9 mouse cellular contexts compared by ENCODE assay signal in the genomic region with DNA sequence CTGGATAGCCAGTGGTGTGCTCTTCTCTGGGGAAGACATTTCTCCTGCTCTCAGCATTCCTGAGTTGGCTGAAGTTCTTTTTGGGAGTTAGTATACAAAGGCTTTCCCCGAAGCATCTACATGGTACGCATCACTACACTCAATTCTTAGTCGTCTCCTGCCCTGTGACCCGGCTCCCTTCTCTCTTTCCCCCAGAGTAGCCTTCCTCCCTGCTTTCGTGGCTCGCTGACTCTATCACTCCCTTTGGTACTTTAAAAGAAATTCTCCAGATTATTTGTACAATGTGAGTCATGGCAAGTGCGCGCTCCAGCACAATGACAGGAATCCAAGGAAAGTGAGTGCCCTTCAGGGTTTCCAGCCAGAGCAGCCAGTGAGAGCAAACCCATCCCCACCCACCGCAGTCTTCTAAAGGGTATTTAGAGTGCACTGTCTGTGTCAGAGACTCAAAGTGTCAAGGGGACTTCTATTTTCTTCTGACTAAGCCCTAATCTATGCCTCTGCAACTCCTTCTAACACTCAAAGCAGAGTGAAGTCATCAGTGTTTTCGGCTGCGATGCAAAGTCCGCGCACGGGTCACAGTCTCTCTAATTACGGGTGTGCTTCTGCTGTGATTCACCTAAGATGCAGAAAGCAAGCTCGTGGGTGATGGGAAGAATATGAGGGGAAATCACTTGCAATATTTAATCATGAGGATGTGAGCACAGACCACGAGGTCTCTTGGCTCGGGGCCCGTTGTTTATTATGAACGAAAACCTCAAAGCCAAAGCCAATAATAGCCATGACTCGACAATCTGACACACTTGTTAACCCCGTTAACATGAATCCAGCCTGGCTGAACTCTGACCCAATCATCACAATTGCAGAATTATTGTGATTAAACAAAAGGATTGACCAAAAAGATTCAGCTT.
A peak's percentile ranks its signal among the peaks of the same experiment; 100 is the strongest.
DNase-seq lines count a peak whose midpoint lies in the region; ATAC-seq lines count a peak whose summit lies in the region.
"Had no signal": no experiment of that assay in that cellular context is flagged by ENCODE, and none has a peak within 500 bp of the region (broad histone marks: within the 10 kb centered on the region; RNA-seq: fewer than 3 reads in every experiment).

No protein-coding gene starts in this region.

- 0 out of 2 replicates have a peak overlapping the region, but pooled peaks have one; percentile 14 for H3K4me3 ChIP-seq in hindbrain, embryonic 10.5 days
- H3K4me3 ChIP-seq in macrophage (ENCODE audit: inconsistent target) = no peak overlapping the region

- H3K79me2 ChIP-seq in macrophage (ENCODE audit: inconsistent target) = no peaks in the 10 kb centered on the region

- peak overlapping the region; percentile 69; the same call in 1 of the 2 replicates for H3K27ac ChIP-seq in hindbrain, embryonic 10.5 days
- peak overlapping the region; percentile 48 for H3K27ac ChIP-seq in macrophage

- H3K36me3 ChIP-seq in hindbrain, embryonic 10.5 days = peaks cover 14% of the 10 kb centered on the region
- peaks cover 11% of the 10 kb centered on the region; the same call in 1 of the 2 replicates for H3K36me3 ChIP-seq in macrophage (ENCODE audit: inconsistent target)

- H3K27me3 ChIP-seq in hindbrain, embryonic 10.5 days (ENCODE audit: insufficient read depth, poor library complexity, severe bottlenecking) = no peaks in the 10 kb centered on the region
- H3K27me3 ChIP-seq: CH12.LX had no signal

- H3K9me3 ChIP-seq in hindbrain, embryonic 10.5 days = 0 out of 2 replicates have a peak, but pooled peaks cover 5% of the 10 kb centered on the region

- peaks cover 36% of the 10 kb centered on the region for H3K4me1 ChIP-seq in hindbrain, embryonic 10.5 days (replicated peaks)

- no peak for ATAC-seq in monocyte, adult 5-6 weeks (replicated peaks; ENCODE audit: insufficient number of reproducible peaks, low FRiP score, low TSS enrichment, poor library complexity, severe bottlenecking)

- DNase-seq in embryo, embryonic 10 days (ENCODE audit: low spot score) = peak; percentile 46
- no peak for DNase-seq in embryo, embryonic 9.5 days (ENCODE audit: extremely low spot score)
- peak; percentile 97 for DNase-seq in Muller cell, postnatal 12 days (ENCODE audit: inconsistent ontology term)
- DNase-seq in hindbrain, embryonic 10.5 days (ENCODE audit: low spot score) = no peak
- DNase-seq in thymus, adult 18-20 months = no peak
- no peak for DNase-seq in right cerebral cortex, postnatal 10 days (ENCODE audit: low spot score in 2 of 2)

- 40% methylated on average over 22 of the region's 22 CpGs for WGBS in hindbrain, embryonic 10.5 days
- WGBS in macrophage (ENCODE audit: missing documents) = 70% methylated on average over 20 of the region's 22 CpGs

Comparison
In these comparisons a context has a peak if more than half of its experiments do, and no peak if none do; other contexts are left out.
1. DNase-seq: peak in embryo, embryonic 10 days (single experiment) and Muller cell, postnatal 12 days (single experiment); none in embryo, embryonic 9.5 days (single experiment), hindbrain, embryonic 10.5 days (single experiment), thymus, adult 18-20 months (0 of 2) and right cerebral cortex, postnatal 10 days (0 of 2).